ENCODE assay signal across 12 mouse cellular contexts in the genomic region with DNA sequence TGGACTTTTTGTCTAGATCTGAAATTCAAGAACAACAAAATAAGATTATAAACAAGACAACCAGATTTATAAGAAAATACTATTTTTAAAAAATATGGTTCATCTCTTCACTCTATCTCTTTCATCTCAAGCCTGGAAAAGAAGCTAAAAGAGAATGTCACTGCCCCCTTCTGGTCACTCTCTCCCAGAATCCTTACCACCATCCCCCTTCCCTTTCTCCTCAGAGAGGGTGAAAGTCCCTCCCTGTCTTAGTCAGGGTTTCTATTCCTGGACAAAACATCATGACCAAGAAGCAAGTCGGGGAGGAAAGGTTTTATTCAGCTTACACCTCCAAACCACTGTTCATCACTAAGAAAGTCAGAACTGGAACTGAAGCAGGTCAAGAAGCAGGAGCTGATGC.
DNase-seq lines count a peak whose midpoint lies in the region; ATAC-seq lines count a peak whose summit lies in the region.
"Had no signal": no experiment of that assay in that cellular context is flagged by ENCODE, and none has a peak within 500 bp of the region (broad histone marks: within the 10 kb centered on the region; RNA-seq: fewer than 3 reads in every experiment).

No protein-coding gene starts in this region.

- no peaks in the 10 kb centered on the region for H3K27me3 ChIP-seq in midbrain, embryonic 13.5 days
- H3K27me3 ChIP-seq: neural tube, embryonic 13.5 days had no signal

- no peak overlapping the region for H3K27ac ChIP-seq in midbrain, embryonic 13.5 days
- H3K27ac ChIP-seq: forebrain, embryonic 10.5 days; hindbrain, embryonic 14.5 days; liver, embryonic 14.5 days; neural tube, embryonic 13.5 days had no signal

- 0 out of 2 replicates have a peak, but pooled peaks cover 4% of the 10 kb centered on the region for H3K9me3 ChIP-seq in midbrain, embryonic 13.5 days
- H3K9me3 ChIP-seq: forebrain, embryonic 10.5 days had no signal

- H3K4me1 ChIP-seq in midbrain, embryonic 13.5 days (replicated peaks) = no peaks in the 10 kb centered on the region
- H3K4me1 ChIP-seq: forebrain, embryonic 10.5 days; neural tube, embryonic 13.5 days had no signal

- H3K36me3 ChIP-seq in midbrain, embryonic 13.5 days = no peaks in the 10 kb centered on the region
- H3K36me3 ChIP-seq: forebrain, embryonic 10.5 days; neural tube, embryonic 13.5 days had no signal

- peak; percentile 3 for DNase-seq in adrenal gland, adult 2 months
- DNase-seq in adrenal gland, postnatal 4 days (ENCODE audit: low spot score in 2 of 2) = no peak
- DNase-seq in kidney, adult 9 months = peak; percentile 36
- no peak for DNase-seq in kidney, adult 11 months
- peak; percentile 16 for DNase-seq in right cerebral cortex, postnatal 14 days
- DNase-seq in right cerebral cortex, postnatal 4 days = no peak
- DNase-seq in retina, postnatal 7 days (ENCODE audit: low read depth, low spot score) = peak; percentile 3

- no peak overlapping the region for H3K4me3 ChIP-seq in midbrain, embryonic 13.5 days (replicated peaks)
- H3K4me3 ChIP-seq: forebrain, embryonic 10.5 days; neural tube, embryonic 13.5 days had no signal

- no peak overlapping the region for H3K9ac ChIP-seq in midbrain, embryonic 13.5 days (replicated peaks)
- H3K9ac ChIP-seq: hindbrain, embryonic 14.5 days; liver, embryonic 14.5 days; neural tube, embryonic 13.5 days had no signal

- ATAC-seq in midbrain, embryonic 13.5 days = no peak

- 69% methylated on average over 1 of the region's 1 CpGs for WGBS in midbrain, embryonic 13.5 days

- no peak overlapping the region for H3K4me2 ChIP-seq in midbrain, embryonic 13.5 days (replicated peaks)
- H3K4me2 ChIP-seq: hindbrain, embryonic 14.5 days; neural tube, embryonic 13.5 days had no signal

Comparison
In these comparisons a context has a peak if more than half of its experiments do, and no peak if none do; other contexts are left out.
1. DNase-seq: peak in adrenal gland, adult 2 months (single experiment), kidney, adult 9 months (single experiment), right cerebral cortex, postnatal 14 days (single experiment) and retina, postnatal 7 days (single experiment); none in adrenal gland, postnatal 4 days (0 of 2), kidney, adult 11 months (single experiment) and right cerebral cortex, postnatal 4 days (single experiment).